Mouse (Mus musculus): Measurements from ENCODE around the gene Slc6a18. TPM values are rescaled to one million over a fixed set of nuclear protein-coding genes. Genes with fewer than 3 reads are reported as not detected.

Slc6a18 gene
- total RNA-seq (2023) = not detected

GRCm38 (mm10) chr13:73677853-73678252, at the start of gene Slc6a18:
Gene Slc6a18, minus strand, starts transcription at chr13:73678023.

DNA sequence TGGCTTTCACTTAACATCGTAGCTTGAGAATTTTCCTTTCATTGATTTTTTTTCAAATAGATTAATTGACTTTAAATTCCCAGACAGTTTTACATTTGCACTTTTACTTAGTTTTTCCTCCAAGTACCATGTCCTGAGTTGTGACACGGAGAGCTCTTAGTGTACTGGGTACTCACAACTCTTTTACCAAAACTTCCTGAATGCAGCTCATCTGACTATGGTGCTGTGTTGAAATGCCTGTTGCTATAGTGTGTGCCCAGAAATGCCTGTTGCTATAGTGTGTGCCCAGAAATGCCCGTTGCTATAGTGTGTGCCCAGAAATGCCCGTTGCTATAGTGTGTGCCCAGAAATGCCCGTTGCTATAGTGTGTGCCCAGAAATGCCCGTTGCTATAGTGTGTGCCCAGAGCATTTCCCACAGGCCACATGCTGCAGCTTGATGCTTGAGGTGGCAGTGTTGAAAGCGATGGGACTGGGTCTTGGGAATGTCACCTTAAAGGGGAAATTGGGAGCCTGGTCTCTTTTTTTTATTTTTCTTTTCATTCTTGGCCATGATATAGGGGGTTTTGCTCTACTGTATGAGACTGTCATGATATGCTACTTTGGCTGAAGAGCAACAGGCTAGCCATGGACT, 27.0 kb upstream of the Slc6a18 start, which contains the start of gene Slc6a19:
Gene Slc6a19, minus strand, starts transcription at position 172 of the 632 bp plus-strand sequence.

GRCm38 (mm10) chr13:73626745-73627549, 50.9 kb downstream of the Slc6a18 start, which contains the start of gene Tert:
Gene Tert, plus strand, starts transcription at chr13:73626911.

Other genes starting within 250 kb of the Slc6a18 start
- 10 to 100 TPM; 48.8 to 62.9 TPM for gene Lpcat1, start 210.8 kb downstream of the Slc6a18 start, total RNA-seq (2023)
- not detected for gene Slc6a3, start 141.3 kb downstream of the Slc6a18 start, total RNA-seq (2023)
- gene Clptm1l, start 74.0 kb downstream of the Slc6a18 start, total RNA-seq (2023) = 10 to 100 TPM; 83.2 to 91.2 TPM
- gene Tert, start 51.1 kb downstream of the Slc6a18 start, total RNA-seq (2023) = not detected
- not detected for gene Slc6a19, start 26.8 kb upstream of the Slc6a18 start, total RNA-seq (2023)
- 1 to 10 TPM; 2.2 to 2.3 TPM for gene Slc12a7, start 55.1 kb upstream of the Slc6a18 start, total RNA-seq (2023)
- not detected for gene Nkd2, start 169.6 kb upstream of the Slc6a18 start, total RNA-seq (2023)